Mouse (Mus musculus) mature B cell (primary cell): ENCODE measurements around the gene Caskin2.
"Not testable (repeated sequence)": the region's sequence is repeated elsewhere in the genome, so short reads cannot be mapped to it uniquely, and the experiment has no call there.

Experiments
- in situ Hi-C: fragments of 300-500 bp; cut with MboI; formaldehyde crosslinking; loops from 2 replicates; pipeline ENCODE4 v1.14.3; 2019

Caskin2 gene

GRCm38 (mm10) chr11:115765103-115765606 is 48.3 kb downstream of the Caskin2 start, which contains the start of gene Tmem94:
Tmem94 (plus strand) TSS chr11:115765433.
- in situ Hi-C loops = no loop called here

- in situ Hi-C loops = no loop called here
These were observed 48.7 kb downstream of the Caskin2 start for GRCm38 (mm10) chr11:115764698-115765097.

GRCm38 (mm10) chr11:115762176-115762575 is 51.3 kb downstream of the Caskin2 start:
- in situ Hi-C loops = not testable (repeated sequence)

GRCm38 (mm10) chr11:115753485-115753884 is 60.0 kb downstream of the Caskin2 start:
- in situ Hi-C loops = no loop called here

- in situ Hi-C loops = no loop called here
These were observed 60.8 kb downstream of the Caskin2 start for GRCm38 (mm10) chr11:115752653-115753052.

GRCm38 (mm10) chr11:115751725-115752124 is 61.7 kb downstream of the Caskin2 start:
- in situ Hi-C loops = no loop called here

- in situ Hi-C loops = no loop called here
These were observed 63.6 kb downstream of the Caskin2 start for GRCm38 (mm10) chr11:115749834-115750233.
